Mouse (Mus musculus): ENCODE measurements around the gene Tmem184a.

Tmem184a gene

GRCm38 (mm10) chr5:139812398-139813125 is 7.2 kb downstream of the Tmem184a start:
- DNase-seq: no peak

- no peak for DNase-seq
Observed at GRCm38 (mm10) chr5:139811677-139812397, 7.9 kb downstream of the Tmem184a start.

GRCm38 (mm10) chr5:139809397-139809796 is 10.3 kb downstream of the Tmem184a start:
- no peak for DNase-seq

DNA sequence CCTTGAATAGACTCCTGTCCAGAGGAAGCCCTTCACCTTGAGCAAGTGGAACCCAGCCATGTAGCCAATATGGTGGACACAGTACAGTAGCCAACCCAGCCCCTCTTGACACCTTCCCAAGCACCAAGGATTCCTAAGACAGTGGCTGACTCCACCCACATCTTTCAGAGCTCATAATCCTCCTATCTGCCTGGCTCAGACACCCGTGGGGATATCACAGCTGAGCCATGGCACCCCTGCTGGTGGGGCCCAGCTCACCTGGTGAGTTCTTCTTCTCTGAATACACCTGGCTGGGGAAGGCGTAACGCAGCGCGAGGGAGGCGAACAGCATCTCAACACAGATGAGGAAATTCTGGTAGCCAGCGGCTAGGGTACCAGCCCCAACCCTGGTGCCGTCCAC is 13.8 kb downstream of the Tmem184a start:
- no peak for DNase-seq

- no peak for DNase-seq
Observed at GRCm38 (mm10) chr5:139804573-139805111, 15.1 kb downstream of the Tmem184a start.

DNA sequence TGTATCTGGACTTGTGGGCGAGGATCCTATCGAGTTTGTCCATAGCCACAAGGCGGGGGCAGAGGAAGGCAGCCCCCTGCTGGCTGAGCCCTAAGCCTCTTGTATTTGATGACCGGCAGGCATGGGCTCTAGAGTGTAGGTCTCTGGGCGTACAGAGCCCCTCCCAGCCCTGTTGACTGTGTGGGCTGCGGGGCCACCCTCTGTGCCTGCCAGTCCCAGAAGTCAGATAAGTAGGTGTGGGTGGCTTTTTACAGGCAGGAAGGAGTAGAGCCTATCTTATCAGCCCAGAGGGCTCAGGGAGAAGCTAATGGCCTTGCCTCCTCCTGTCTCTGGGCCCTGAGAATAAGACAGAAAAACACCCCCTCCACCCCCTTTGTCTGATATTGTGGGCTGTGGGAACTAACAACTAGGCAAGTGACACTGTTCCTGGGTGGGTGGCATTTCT is 15.6 kb downstream of the Tmem184a start:
- DNase-seq: no peak

GRCm38 (mm10) chr5:139803601-139804102 is 16.1 kb downstream of the Tmem184a start:
- DNase-seq: no peak

DNA sequence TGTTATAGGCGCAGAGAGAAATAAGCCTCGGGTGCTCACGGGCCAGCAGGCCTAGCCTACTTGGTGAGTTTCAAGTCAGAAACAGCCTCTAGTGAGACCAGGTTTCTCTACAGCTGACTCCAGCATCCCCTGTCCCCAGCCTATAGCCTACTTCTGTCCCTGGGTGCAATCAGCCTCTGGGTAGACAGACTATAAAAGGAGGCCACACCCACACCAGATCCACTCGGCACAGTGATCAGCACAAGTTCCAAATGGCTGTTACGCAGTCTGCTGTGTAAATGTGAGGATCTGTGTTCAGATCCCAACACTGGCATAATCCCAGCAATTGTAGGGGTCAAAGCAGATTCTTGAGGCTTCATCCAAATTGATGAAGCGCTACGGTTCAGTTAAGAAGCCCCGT is 16.6 kb downstream of the Tmem184a start:
- no peak for DNase-seq

DNA sequence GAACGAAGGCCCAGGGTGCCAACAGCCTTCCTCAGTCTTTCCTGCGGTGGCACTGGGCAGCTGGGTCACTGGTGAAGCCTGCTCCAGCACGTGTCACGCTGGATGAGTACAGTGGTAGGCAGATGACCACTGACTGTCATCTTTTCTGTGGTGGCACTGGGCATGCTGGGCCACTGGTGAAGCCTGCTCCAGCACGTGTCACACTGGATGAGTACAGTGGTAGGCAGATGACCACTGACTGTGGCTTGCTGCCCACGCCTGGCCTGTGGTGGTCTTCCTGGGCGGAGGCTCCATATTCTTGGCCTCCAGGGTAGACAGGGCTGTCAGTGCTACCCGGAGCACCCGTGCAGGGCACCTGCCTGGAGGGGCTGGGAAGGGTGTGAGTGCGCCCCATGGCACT is 17.8 kb downstream of the Tmem184a start:
- DNase-seq: no peak

DNA sequence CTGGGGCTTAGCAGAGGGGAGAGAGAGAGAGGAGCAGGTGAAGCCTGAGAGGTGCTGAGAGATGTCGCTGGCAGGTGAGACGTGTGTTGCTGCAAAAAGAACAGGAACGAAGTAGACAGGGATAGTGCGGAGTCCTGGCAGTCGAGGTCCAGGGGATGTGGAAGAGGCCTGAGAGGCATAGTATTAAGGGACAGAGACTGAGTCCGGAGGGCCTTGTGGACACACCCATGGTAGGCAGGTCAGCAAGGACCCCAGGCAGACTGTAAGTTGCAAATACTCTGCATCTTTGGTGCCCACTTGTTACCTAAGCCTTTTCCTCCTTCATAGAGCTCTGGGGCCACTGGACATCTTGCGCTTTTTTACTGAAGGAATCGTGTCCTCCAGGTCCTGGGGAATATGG is 18.5 kb downstream of the Tmem184a start:
- no peak for DNase-seq

GRCm38 (mm10) chr5:139799801-139800590 is 19.7 kb downstream of the Tmem184a start:
- no peak for DNase-seq

GRCm38 (mm10) chr5:139799041-139799440 is 20.7 kb downstream of the Tmem184a start:
- no peak for DNase-seq

DNA sequence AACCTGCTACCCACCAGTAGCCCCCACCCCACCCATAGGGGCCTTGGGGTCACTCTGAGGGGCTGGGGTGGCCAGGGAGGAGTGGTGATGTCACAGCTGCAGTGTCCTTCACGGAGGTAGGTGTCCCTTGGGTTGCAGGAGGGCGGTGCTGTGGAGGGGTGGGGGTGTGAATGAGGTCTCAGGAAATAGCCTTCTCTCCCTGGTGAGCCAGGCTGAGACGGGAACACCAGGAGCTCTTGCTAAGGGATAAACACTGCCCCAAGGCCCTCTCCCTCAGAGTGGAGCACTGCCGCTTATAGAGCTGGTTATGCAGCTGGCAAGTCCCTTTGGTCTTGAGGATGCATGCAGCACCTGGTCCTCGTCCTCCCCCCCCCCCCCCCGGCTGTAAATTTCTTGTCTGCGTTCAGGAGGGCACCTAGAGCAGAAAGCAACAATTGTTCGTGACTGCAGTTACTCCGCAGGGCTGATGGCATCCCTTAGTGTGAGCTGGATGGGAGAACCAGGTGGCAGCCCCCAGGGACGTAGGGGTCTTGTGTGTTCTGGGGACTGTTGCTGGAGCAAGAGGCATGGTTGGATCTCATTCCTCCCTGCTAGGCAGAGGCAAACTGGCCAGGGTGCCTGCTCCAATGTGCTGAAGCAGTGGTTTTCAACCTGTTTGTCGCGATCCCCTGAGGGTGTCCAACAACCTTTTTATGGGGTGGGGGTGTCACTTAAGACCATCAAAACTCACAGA is 21.4 kb downstream of the Tmem184a start:
- no peak for DNase-seq

- peak; percentile 63 for DNase-seq
Observed at GRCm38 (mm10) chr5:139797473-139798167, 22.1 kb downstream of the Tmem184a start.

- no peak for DNase-seq
Observed at GRCm38 (mm10) chr5:139796900-139797299, 22.8 kb downstream of the Tmem184a start.

DNA sequence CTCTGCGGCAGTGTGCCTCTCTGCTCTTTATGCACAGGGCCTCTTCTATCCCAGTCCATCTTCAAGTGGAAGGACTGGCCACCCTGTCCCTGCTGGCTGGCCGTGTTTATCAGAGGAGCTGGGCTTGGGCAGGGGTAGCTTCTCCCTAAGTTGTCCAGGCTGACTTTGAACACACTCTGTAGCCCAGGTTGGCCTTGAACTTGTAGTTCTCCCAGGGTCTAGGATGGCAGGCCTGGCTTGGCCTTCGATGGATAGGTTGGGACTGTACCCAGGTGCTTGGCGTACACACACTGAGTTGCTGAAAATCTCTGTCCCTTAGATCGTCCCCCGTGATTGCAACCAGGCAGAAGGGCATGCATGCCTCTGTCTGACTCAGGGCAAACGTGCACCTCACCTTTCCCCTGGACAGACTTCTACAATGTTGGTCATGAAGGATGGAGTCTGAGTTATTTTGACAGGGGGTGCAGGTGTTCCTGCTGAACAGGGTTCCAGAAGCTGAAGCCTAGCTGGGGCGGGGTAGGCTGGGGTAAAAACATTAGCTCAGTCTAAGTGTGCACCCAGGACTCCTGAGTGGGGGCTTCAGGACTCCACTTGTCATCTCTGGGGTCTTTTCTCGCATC is 23.6 kb downstream of the Tmem184a start:
- DNase-seq: no peak

GRCm38 (mm10) chr5:139794938-139795337 is 24.8 kb downstream of the Tmem184a start:
- no peak for DNase-seq

DNA sequence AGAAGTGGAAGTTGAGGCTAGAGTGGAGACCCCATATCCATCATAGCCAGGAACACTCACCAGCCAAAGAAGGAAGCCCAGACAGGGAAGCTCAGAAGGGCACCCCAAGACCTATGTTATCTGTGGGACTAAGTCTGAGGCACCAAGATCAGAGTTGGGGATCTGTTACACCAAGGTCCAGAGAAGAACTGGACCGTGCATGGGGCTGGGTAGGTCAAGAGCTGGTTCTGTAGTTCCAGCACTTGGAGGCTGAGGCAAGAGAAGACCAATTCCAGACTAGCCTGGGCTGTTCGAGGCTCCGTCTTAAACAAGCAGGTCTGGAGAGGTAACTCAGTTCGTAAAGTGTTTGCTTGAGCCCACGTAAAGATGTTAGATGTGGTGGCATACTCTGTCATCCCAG is 25.6 kb downstream of the Tmem184a start:
- DNase-seq: no peak

- DNase-seq: no peak
Observed at GRCm38 (mm10) chr5:139793338-139794089, 26.2 kb downstream of the Tmem184a start.

DNA sequence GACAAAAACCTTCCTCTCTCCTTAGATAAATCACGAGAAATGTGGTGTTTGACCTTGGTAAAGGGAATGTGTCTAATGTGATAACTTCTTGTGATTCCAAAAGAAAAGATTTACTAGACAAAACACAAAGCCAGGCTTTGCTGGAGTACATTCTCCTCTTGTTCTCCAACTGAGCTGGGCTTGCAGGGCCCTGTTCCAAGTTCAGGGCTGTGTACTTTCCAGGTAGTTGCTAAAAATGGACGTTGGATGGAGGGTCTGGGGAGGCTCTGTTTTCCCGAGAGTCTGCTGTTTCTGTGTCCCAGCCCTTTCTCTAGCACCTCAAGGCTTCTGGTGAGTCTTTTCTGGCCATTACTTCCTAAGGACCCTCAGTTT is 26.8 kb downstream of the Tmem184a start:
- no peak for DNase-seq

All from cerebellum, adult 11-12 months (tissue).